Mouse (Mus musculus) heart, postnatal 0 days (tissue): ENCODE results near the gene Krt35.

ENCODE experiments used
- CTCF ChIP-seq: IDR thresholded peaks from 2 replicates; pipeline ENCODE4 v1.5.1; 2016; ENCODE audit warnings: antibody characterized with exemption, control low read depth, low read depth
- EP300 ChIP-seq: IDR thresholded peaks from 2 replicates; pipeline ENCODE4 v1.6.1; 2016; ENCODE audit warnings: antibody characterized with exemption, low read depth

GRCm38 (mm10) chr11:100120331-100120730 lies 24.3 kb upstream of the Krt35 start:
- TF ChIP-seq EP300 = no peak
- no peak for TF ChIP-seq CTCF
